Mouse (Mus musculus) E14TG2a.4 (cell line): ENCODE measurements around the gene Aldh9a1.

Source experiments
- CTCF ChIP-seq: conservative IDR thresholded peaks from 2 replicates; pipeline ENCODE4 v1.5.1; 2014; ENCODE audit warnings: low read length
- NANOG ChIP-seq: IDR thresholded peaks from 2 replicates; pipeline ENCODE4 v1.6.1; 2014; ENCODE audit warnings: borderline replicate concordance, low read length, mixed read lengths

- no peak for TF ChIP-seq CTCF
- no peak for TF ChIP-seq NANOG
Measured at GRCm38 (mm10) chr1:167386466-167386865, 36.7 kb downstream of the Aldh9a1 start.
